Mouse (Mus musculus): ENCODE results near the gene Hsd17b6.

Gene Hsd17b6

DNA sequence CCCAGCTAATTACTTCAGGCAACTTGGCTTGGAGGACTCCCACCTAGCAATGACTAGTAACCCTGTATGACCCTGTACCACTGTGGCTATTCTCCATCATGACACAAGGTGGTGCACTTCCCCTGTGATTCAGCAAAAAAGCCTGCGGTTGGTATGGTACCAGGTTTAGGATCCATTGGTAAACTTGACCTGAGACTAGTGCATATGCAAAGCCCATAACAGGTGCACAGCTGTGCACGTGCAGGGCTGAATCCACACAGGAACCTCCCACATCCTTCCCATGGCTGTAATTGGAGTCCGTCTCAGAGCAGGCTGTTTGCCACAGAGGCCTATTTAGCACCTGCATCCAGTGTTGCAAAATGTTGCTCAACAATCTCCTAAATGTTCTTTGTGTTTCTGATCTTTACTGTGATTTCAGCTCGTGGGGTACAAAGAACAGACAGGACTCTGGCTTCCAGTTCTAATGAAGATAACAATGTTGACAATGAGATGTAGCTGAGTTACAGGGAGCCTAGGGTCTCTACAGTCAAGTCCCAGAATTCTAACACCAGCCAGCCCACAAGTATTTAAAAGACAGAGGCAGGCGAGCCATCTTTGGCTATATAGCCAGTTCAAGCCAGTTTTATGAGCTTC is 61.9 kb downstream of the Hsd17b6 start:
- DNase-seq (ENCODE audit: low read depth, low spot score), result peak; percentile 32
